Mouse (Mus musculus): ENCODE measurements at regions not wholly inside any gene's neighbourhood (a gene's known extent, or its start where the extent isn't known, plus 50 kb on each side); places are given as distances from the start of the nearest gene placed in this dataset.

DNA sequence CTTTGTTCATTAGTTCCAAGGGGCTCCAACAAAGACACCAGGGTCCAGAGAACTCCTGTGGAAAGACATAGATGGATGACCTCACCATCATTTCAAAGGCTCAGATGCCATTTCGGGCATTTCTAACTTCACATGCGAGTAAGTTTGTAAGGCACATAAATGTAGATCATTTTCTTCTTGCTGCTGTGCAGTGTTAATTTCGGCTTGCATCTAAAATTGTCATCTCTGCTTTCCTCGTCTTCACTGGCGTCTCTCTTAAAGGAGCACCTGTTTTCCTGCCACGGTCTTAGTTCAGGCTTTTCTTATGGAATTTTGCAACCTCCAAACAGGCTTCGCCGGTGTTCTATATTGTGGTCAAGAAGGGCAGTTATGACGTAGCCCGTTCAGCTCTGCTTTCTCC is 280.6 kb upstream of the Prickle1 start:
- no peak for DNase-seq

DNA sequence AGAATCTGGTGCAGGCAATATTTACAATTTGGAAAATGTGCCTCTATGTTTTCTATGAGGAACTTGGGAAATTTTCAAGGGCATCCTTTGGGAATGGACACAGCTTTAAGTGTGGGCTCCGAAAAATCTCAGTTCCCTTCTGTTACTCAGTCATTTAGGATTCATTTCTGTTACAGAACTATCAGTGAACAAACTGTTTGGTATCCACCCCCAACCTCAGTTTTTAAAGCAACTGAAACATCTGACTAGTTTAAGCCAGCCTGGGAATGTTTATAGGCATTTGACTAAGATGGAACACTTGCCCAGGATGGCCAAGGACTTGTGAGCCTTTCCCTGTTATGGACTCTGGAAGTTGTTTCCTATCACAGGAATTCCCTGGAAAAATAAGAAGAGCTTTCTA is 280.0 kb upstream of the Prickle1 start:
- DNase-seq: no peak

DNA sequence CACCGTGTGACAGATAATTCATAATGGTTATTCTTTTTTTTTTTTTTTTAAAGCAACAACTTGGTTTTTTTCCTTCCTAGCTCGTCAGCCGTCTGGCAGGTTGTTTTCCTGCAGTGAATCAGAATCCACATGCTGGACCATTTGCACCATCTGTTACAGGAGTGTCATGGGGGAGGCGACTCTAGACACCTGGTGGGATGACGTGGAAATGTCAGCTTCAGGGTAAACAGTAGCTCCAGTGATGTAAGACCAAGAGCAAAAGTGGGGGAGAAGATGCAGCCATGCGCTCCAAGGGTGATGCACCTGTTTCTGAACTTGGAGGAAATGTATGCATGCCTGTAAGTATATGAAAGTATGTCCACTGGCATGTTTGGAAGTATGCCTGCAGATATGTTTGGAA is 278.5 kb upstream of the Prickle1 start:
- peak; percentile 68 for DNase-seq

DNA sequence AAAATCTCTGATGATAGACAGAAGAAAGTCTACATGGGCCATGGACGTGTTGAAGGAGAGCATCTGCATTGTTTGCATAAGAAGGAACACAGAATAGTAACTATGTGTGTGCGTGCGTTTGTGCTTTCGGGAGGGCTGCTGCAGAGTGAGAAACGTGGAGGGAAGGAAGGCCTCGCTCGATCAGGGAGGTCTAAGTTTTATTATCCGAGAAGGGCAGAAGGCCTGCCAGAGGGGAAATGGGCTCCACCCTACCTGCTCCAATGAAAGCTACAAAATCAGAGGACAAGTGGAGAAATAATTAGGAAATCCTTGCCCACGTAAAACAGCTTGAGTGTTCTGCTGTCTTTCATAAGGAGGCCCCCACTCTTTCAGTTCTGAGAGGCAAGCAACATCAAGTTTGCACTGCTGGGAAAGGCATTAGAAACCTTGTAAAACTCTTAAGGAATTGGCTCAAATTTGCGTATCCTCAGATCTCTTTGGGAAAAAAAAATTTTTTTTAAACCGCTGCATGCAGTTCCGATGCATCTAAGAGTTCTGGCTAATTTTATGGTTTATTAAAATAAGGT is 261.7 kb upstream of the Prickle1 start:
- no peak for DNase-seq

DNA sequence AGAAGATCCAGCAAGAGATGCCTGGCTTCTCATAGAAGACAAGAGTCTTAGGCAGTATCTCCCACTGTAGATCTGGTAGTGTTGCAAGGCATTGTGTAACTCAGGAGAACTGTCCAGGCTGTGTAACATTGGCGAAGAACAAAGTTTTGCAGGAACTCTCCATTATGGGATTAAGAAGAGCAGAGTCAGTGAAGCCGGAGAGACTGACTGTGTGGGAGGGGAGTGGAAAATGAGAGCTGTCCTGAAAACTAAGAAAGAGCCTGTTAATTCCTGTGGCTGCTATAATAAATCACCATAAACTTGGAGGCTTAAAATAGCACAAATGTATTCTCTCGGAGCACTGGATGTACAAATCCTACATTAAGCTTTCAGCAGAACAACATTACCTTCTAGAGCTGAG is 257.5 kb upstream of the Prickle1 start:
- DNase-seq: no peak

DNA sequence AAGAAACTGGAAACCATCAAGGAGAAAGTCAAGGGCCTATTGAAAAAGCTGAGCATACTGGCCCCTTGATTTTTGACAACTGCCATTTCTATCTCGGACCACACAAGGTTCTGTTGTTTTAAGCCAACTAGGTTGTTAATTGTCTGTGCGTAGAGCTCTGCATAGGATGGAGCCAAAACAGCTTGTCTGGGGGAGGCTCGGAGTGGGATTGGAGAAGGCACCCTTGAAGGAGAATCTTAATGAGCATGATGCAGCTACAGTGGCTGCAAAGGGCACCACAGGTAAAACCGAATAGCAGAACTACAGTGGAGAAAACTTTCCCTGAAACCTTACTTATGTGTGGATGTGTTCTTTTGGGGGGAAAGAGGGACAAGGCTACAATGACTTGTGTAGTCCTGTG is 256.4 kb upstream of the Prickle1 start:
- no peak for DNase-seq

DNA sequence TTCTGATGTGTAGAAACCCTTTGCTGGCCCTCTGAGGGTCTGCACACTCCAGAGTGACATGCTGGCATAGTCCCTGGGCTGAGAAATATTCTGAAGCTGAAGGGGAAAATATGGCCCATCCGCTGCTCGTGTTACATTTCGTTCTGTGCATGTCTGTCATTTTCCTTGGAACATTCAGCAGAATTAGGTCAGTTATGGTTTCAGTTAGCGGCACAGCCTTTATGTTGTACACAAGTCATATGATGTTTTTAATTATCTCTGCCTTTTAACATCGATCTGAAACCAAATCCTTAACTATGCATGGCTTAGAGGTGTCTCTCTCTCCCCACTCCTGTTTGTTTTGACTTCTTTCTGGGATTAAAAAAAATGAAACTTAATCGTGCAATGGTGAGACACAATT is 254.7 kb upstream of the Prickle1 start:
- DNase-seq: no peak

DNA sequence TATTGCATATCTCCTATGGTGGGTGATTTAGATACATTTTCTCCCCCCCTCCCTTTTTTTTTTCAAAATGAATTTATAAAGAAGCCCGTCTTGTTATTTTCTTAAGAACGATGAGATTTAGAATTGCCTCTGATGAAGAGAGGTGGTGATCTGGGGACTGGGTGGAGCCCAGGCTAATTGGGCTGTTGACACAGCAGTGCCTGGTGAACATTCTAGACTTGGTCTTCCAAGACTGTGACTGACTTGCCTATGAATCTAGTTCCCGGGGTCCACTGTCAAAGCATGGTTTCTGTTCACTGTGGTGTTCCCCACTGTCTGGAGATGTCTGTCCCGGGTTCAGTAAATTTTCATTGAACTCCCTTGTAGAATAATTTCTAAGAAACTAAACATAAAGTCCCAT is 253.1 kb upstream of the Prickle1 start:
- no peak for DNase-seq

DNA sequence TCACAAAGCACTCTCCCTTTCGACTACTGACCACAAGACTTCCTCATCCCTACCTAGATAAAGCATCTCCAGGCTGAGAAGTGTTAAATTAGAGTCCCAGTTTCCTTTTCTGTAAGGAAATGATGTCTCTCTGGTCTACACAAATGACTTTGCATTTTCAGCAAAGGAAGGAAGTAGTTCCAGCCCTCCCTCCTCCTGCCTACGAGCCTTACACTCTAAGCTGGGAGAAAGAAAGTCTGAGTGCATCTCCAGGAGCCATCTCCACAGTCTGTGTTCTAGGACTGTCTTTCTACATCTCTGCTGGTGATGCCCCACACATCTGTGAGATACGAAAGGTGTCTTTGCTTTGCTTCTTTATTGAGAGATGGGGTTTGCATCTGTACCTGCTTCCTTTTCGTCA is 251.1 kb upstream of the Prickle1 start:
- DNase-seq: no peak

DNA sequence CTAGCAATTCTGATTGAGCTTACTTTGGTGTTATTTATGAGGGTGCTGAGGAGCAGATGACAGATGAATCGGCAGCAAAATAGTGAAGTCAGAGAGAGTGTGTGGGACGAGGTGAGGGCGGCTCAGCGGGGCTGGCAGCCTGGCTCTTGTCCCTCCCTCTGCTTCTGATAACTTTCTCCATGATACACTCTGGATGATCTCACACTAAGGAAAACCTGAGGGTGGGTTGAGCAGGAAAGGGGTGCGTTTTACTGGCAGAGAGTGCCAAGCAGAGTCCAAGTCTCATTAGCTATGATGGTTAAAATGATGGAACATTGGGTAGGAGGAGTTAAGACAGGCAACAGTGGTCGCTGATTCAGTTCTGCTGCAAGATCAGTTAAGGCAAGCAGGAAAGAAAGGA is 250.1 kb upstream of the Prickle1 start:
- peak; percentile 71 for DNase-seq

DNA sequence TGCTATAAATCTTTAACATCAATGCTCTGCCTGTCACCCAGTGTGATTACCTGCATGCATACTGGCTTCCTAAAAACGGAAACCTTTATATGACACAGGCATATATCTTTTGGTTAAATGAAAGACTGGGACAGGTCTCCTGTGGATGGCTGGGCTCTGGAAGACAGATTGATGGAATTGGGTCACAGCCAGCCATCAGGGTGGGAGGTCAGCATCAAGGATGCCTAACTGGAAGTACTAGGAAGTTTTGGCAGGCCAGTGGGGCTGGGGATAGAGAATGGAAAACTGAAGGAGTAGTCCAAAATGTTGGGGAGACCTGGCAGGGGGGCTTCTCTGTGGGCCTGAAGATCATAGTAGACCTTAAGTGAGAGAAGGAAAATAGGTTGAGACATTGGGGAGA is 237.3 kb upstream of the Prickle1 start:
- DNase-seq: no peak

DNA sequence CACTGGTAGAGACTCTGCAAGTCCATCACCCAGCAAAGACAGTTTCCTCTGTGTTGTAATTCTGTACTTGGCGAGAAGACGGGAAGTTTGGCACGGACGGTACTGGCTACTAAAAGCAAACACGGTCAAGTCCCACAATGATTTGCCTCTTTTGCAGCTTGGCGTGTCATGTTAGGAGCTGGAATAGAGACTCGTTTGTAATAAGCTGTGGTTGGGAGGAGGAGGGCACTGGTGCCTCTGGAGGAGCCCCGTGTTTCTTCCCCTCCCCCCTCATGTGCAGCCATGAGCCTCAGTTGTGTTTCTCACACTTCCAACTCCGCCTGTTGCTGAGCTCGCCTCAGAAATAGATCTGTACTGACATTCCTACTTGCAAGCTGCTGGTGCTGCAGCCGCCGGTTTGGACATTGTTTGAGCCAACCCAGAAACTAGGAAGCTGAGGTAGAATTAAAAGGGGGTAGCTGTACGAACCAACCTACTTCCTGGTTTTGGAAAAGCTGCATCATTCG is 236.8 kb upstream of the Prickle1 start:
- peak; percentile 57 for DNase-seq

DNA sequence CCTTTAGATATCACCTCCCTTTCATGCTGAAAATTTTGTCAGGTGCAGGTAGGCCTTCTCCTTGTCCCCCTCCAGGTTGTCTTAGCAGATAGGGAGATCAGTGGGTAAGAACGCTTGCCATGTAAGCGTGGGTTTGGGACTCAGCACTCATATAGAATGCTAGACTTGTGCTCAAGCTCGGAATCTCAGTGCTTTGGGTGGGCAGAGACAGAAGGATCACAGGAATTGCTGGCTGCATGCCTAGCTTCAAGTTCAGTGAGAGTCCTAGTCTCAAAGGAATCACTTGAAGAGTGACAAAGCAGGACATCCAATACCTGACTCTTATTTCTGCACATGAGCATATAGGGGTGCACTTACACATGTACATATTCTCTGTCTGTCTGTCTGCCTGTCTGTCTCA is 235.5 kb upstream of the Prickle1 start:
- DNase-seq: peak; percentile 49

DNA sequence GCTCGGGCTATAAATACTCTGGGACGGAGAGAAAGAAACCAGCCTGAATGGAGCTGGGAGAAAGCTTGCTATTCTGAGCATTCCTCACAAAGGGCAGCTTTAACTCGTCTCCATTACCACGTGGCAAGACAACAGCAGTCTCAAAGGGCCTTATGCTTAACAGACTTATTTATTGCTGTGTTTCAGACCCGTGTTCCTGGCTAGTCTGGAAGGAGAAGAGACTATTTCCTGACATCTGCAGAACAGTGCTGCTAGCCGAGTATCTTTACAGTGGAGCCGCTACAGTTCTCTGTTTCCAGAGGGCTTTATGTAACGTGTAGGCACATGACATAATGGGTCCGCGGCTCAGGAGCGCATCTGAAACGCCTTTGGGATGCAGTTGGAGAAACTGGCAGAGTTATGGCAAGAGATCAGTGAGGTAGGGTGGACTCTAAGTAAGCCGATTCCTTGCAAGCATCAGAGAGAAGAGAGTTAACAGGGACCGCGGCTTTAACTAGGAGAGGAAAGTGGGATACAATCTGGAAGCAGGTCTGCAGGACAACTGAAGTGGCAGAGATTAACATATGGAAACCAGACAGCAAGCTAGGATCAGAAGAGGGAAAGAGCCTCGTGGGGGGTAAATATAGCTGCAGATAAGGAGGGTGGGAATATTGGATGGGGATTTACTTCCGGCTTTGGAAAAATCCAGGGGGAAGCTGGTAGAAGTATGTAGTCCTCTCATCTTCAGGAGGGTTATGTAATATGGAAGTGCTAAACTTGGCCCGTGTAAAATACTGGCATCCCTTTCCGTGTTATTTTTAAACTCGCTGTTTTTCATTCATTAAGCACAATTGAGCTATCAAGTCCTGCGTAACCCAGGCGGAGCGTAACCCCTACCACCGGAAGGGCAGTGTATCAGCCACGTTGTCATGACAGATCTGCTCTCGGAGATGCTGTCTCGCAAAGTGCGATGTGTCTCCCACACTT is 229.3 kb upstream of the Prickle1 start:
- DNase-seq: peak; percentile 71

DNA sequence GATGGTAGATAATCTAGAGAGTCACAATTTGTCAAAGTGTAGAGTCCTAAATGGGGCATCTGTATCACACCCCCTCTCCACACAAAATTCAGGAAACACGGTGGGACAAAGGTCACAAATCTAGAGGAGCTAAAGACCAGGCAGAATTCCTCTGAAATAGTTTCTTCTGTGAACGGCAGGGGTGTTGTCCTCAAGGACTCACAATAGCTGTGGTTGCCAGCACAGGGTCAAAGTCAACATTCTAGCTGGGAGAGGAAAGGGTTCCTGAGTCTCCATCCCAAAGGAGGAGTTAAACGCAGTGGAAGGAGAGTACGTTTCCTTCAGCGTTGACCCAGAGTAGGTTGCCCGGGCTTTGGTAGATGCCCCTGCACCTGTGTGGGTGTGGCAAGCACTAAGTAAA is 225.5 kb upstream of the Prickle1 start:
- DNase-seq: no peak

DNA sequence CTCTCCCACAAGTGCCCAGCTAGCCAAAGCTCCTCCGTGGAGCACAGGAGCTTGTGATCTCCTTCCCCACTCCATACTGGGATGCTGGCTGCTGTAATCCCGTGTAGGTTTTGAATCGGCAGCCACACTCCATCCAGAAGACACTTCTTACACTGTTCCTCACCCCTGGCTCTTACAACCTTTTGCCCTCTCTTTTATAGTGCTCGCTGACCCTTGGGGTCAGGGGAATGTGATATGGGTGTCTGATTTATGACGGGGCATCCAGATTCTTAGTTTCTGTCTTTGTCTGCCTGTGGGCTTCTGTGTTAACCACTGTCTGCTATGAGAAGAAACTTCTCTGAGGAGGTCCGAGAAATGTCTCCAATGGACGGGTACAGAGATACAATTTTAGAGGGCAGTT is 216.3 kb upstream of the Prickle1 start:
- DNase-seq: no peak

DNA sequence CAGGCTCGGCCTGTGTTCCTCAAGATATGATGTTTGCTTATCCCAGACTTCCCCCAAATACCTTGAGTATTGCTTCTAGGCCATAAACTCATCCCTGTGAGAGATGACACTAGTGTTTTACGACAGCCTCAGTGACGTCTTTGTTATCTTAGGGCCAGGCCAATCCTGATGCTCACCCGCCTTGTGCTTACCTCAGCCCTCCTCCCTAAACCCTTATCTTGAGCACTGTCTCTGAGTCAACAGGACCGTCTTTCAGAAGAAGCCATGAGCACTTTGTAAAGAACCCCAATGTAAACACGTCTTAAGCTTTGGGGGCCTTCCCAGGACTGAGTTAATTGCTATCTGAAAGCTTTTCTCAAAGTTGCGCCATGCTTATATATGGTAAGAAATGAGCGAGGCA is 212.3 kb upstream of the Prickle1 start:
- no peak for DNase-seq

DNA sequence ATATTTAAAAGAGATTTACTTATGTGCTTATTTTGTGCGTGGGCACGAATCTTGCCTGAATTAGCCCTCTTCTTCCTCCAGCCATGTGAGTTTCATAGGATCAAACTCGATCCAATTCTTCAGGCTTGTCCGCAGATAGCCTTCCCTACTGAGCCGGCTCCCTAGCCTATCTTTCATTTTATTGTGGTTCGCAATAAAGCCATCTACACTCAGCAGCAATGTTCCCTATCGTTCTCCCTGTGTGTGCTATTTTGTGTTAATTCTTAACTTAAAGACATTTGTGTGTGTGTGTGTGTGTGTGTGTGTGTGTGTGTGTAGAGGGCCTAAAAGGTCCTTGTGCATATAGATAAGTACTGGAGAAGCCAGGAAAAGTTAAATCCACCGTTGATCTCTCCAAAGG is 211.8 kb upstream of the Prickle1 start:
- DNase-seq: no peak

DNA sequence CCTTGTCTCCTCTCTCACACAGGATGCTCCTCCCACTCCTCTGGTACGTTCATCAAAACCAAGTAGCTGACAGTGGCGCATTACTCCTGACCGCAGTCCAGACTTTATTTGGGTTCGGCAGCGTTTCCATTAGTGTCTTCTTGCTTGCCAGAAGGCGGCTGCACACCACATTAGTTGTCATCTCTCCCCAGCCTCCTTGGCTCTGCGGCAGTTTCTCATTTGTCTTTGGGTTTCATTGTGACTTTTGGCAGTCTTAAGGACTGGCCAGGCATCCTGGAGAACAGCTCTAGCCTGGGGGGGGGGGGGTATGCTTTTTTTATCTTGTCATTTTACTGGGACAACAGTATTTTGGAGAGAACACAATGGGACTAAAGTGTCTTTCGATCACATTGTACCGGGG is 209.0 kb upstream of the Prickle1 start:
- DNase-seq: no peak

DNA sequence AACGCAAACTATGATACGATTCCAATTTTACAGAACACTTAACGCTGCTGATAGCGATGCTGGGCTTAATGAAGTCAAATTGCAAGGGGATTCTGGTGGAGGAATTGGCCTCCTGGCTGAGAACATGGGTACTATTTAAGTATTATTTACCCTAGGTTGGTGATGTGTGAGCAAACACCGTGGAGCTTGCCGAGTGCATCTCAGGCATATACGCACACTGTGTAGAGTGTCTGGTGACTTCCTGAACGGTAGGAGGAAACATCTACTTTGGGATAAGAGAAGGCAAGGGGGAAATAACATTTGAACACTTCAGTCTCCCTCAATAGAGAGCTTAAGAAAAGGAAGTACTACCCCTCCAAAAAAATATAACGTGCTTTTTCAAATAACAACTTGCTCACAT is 194.8 kb upstream of the Prickle1 start:
- DNase-seq: no peak

DNA sequence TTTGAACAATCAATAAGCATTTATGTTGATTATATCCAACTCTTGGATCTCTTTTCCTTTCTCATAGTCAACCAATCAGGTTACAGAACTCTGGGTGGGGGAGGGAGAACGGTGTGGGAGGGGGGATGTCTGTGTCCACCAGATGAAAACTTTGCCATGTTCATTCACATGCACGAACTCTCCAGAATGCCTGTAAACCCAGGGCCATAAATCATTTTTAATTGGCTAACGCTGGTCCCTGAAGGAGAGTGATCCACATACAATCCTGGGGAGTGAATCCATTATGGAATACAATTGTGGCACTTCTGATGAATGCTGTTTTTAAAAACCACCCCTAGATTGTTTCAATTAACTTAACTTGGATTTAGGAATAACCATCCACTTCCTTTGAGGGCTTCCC is 194.1 kb upstream of the Prickle1 start:
- DNase-seq: no peak

DNA sequence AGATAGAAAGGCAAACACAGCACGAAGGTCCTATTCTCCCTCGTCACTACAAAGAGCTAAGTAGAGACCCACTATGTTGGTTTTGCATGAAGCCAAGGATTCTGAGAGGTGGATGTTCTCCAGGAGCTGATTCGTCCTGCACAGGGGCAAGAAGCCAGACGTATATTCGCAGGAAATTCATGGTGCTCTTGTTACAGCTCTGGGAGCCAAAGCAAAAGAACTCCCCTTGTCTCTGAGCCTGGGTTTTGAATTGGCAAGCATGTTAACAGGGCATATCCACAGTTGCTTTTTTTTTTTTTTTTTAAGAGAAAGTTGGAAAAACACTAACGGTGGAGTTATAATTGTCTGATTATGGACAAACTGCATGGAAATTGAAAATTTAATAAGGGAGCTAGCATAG is 191.7 kb upstream of the Prickle1 start:
- no peak for DNase-seq

DNA sequence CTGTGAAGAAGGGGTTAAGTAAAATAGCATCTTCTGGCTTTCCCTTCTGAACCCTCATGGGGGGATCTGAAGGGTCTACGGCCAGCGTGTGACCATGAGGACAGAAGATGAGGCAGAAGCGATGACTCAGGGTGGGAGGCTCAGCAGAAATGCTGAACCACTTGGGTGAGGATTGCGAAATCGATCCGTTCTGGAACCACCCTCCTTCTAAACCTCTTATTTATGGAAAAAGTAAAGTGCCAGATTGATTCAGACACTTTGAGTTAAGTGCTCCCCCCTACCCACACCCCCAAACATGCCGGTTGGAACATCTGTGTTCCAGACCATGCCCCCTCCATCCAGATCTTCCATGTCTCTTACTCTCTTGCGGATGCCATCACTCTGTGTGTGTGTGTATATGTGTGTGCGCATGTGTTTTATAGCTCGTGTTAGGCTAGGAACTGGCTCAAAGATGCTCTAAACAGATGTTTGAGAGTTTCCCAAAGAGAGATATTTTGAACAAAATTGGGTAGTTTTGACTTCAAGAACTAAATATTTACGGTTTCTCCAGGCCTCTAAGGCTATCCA is 190.2 kb upstream of the Prickle1 start:
- no peak for DNase-seq

DNA sequence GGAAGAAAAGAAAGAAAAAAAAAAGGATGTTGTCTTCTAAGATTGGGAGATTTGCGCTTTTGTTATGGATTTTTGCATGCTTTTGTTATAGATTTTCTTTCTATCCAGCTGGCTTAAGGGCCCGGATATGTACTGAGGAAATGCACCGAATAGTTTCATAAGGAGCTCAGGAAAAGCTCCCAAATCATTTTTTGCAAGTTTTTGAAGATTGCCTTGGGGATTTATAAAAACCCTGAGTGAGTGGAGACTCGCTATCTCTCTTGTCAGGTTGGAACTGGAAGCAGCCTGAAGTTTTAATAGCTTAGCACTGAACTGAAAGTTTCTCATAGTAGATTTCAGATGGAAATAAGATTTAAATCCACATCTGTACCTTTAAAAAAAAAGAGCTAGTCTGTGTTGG is 188.0 kb upstream of the Prickle1 start:
- no peak for DNase-seq
